Mouse (Mus musculus) ES-E14 (cell line): ENCODE results near the gene Il15ra. TPM values are rescaled to one million over a fixed set of nuclear protein-coding genes. Genes with fewer than 3 reads are reported as not detected.

Experiments used
- DNase-seq: peaks from one replicate; pipeline ENCODE4 v3.0.0-alpha.2; 2013; ENCODE audit warnings: low read depth, low spot score
- H3K27ac ChIP-seq: 2 replicates; pipeline ENCODE4 v1.5.1; 2012; ENCODE audit warnings: low read depth, mild to moderate bottlenecking, low read length, moderate library complexity, mixed read lengths; ENCODE audit not compliant: poor library complexity, insufficient read depth, severe bottlenecking
- H3K36me3 ChIP-seq: 2 replicates; pipeline ENCODE4 v1.6.1; 2012; ENCODE audit warnings: mild to moderate bottlenecking, low read length, moderate library complexity, mixed read lengths; ENCODE audit not compliant: control insufficient read depth, poor library complexity, insufficient read depth, severe bottlenecking
- H3K4me1 ChIP-seq, 2 experiments: fragments of 150-350 bp in 1 of 2; sonication (generic) in 1 of 2; 2 replicates each; pipeline ENCODE4 v1.6.1; 2012; ENCODE audit warnings: low read length in 2 of 2, mild to moderate bottlenecking in 1 of 2, mixed read lengths in 1 of 2; ENCODE audit not compliant: control insufficient read depth in 2 of 2, insufficient read depth in 2 of 2, poor library complexity in 1 of 2
- H3K4me3 ChIP-seq, 2 experiments: fragments of 150-350 bp in 1 of 2; sonication (generic) in 1 of 2; 2 replicates each; pipeline ENCODE4 v1.5.1; 2012; ENCODE audit warnings: low read length in 2 of 2, low read depth in 1 of 2, mild to moderate bottlenecking in 1 of 2, mixed read lengths in 1 of 2; ENCODE audit not compliant: insufficient read depth in 1 of 2, poor library complexity in 1 of 2, severe bottlenecking in 1 of 2
- H3K9ac ChIP-seq: 2 replicates; pipeline ENCODE4 v1.6.1; 2012; ENCODE audit warnings: low read depth, mild to moderate bottlenecking, low read length, mixed read lengths; ENCODE audit not compliant: poor library complexity, insufficient read depth, severe bottlenecking
- H3K9me3 ChIP-seq: fragments of 150-350 bp; sonication (generic); 2 replicates; pipeline ENCODE4 v1.6.1; 2012; ENCODE audit warnings: low read depth, mild to moderate bottlenecking, low read length; ENCODE audit not compliant: control insufficient read depth, insufficient read depth
- CHD2 ChIP-seq: IDR thresholded peaks from 2 replicates; pipeline ENCODE4 v1.6.1; 2014; ENCODE audit warnings: mild to moderate bottlenecking, low read depth, low read length, inconsistent platforms
- HCFC1 ChIP-seq: IDR thresholded peaks from 2 replicates; pipeline ENCODE4 v1.6.1; 2012; ENCODE audit warnings: low read length, inconsistent platforms, borderline replicate concordance; ENCODE audit not compliant: insufficient read depth
- MAFK ChIP-seq: IDR thresholded peaks from 2 replicates; pipeline ENCODE4 v1.6.1; 2014; ENCODE audit warnings: mild to moderate bottlenecking, low read depth, low read length, inconsistent platforms; ENCODE audit not compliant: insufficient read depth
- ZC3H11A ChIP-seq: IDR thresholded peaks from 2 replicates; pipeline ENCODE4 v1.6.1; 2012; ENCODE audit warnings: low read depth, mild to moderate bottlenecking, inconsistent platforms, low read length, borderline replicate concordance
- ZNF384 ChIP-seq: IDR thresholded peaks from 2 replicates; pipeline ENCODE4 v1.6.1; 2012; ENCODE audit warnings: low read depth, low read length, inconsistent platforms
- in situ Hi-C, 2 experiments: fragments of 600-800 bp; cut with MboI; formaldehyde crosslinking; loops; one replicate each; pipeline ENCODE4 v1.15.1; 2025; ENCODE audit warnings: low sequenced_read_pairs in 2 of 2, inconsistent platforms in 1 of 2; ENCODE audit not compliant: unreplicated experiment in 2 of 2
- total RNA-seq: library from RNA; depleted of rRNA; stranded (reverse); fragments of 300-350 nt; gene quantifications from 2 replicates; pipeline ENCODE4 v1.2.3, GENCODE M21; 2012

The Il15ra gene
- total RNA-seq, 1 experiment: 2.4 TPM

DNA sequence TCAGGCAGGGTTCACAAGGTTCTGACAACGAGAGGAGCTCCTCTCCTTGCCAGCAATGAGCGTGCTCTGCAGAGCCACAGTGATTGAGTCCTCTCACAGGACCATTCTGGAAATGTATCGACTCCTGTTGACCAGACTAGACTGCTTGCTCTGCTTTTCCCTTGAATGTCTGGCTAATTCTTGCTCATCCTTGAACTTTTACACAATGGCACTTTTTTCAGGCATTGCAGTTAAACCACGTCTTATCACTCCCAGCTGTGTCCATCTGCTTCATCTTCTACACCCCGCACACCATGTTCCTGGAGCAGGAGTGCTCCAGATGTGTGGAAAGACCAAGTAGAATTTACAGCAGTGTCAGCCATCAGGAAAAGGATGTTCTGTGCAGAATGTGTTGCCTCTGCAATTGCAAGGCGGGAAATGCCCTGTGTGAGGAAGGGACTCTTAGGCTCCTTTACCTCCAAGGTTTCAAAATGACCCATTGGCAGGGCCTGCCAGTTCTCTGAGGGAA lies 7.4 kb downstream of the Il15ra start:
- TF ChIP-seq ZC3H11A (no peak), HCFC1 (no peak), CHD2 (no peak), ZNF384 (no peak), MAFK (no peak)
- Histone ChIP-seq H3K36me3 (no peaks in the 10 kb centered on the region), H3K4me1 (no peaks in the 10 kb centered on the region), H3K9me3 (no peaks in the 10 kb centered on the region), H3K9ac (no peak overlapping the region), H3K4me3 (no peak overlapping the region), H3K27ac (no peak overlapping the region)
- no peak for DNase-seq
- in situ Hi-C loops: no loop called here

DNA sequence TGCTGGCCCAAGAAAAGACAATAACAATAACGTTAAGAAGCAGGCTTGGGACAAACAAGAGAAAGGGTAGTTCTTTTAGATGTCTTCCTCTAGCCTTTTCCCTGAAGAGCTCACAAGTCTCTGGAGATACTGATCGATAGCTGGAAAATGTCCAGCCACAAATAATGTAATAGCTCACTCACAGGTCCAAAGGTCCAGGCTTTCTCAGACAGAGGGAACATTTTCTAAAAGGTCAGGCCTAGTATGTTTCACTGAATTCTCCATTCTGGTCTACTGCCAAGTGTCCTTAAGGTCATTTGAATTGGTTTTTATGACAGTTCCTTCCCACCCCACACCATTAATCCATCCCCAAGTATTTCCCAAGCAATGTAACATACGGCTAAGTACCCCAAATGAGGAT lies 7.9 kb downstream of the Il15ra start:
- no peak overlapping the region for H3K27ac ChIP-seq
- no peaks in the 10 kb centered on the region for H3K9me3 ChIP-seq
- H3K9ac ChIP-seq: no peak overlapping the region
- no peak for DNase-seq
- H3K4me1 ChIP-seq: no peaks in the 10 kb centered on the region
- no peak for TF ChIP-seq CHD2
- no peak for TF ChIP-seq HCFC1
- no peak for TF ChIP-seq ZC3H11A
- no peak for TF ChIP-seq ZNF384
- TF ChIP-seq MAFK: no peak
- in situ Hi-C loops: no loop called here
- H3K4me3 ChIP-seq: no peak overlapping the region
- H3K36me3 ChIP-seq: no peaks in the 10 kb centered on the region

DNA sequence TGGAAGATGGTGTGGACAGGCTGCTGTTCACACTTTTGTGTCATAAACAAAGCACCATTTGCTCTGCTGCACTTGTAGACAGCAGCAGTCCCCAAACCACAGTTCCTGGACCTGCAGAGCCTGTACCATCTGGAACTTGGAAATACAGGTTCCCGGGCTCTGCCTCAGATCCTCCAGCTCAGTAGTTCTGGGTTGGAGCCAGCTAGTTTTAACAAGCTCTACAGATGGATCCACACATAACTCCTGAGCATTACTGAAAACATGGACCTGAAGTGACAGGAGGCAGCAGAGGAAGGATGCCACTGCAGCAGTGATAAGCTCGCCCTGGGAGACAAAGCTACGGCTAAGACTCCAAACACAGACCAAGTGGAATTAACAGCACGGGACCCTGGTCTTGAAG lies 9.4 kb downstream of the Il15ra start:
- no peak for TF ChIP-seq HCFC1
- no peak for TF ChIP-seq CHD2
- no peak for TF ChIP-seq MAFK
- TF ChIP-seq ZNF384: no peak
- no peak for TF ChIP-seq ZC3H11A
- Histone ChIP-seq H3K9me3 (no peaks in the 10 kb centered on the region), H3K4me1 (no peaks in the 10 kb centered on the region), H3K4me3 (no peak overlapping the region), H3K9ac (no peak overlapping the region), H3K36me3 (no peaks in the 10 kb centered on the region), H3K27ac (no peak overlapping the region)
- DNase-seq: no peak
- in situ Hi-C loops: no loop called here

DNA sequence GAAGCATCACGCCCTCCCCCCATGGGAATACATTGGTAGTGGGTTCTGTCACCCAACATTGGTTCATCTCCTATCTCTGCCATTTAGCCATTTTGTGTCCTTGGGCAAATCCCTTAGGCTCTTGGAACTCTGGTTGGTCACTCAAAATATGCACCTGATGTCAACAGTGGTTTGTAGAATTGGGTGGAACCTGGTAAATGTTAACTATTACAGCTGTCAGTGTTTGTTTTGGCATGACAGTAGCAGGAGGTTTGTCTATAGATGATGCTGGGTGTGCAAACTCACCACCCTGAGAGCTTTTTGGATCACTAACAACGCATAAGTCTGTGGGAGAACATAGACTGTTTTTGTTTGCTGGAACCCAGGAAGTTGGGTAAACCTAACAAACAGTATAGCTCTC lies 13.5 kb downstream of the Il15ra start:
- TF ChIP-seq MAFK: no peak
- no peak for TF ChIP-seq HCFC1
- TF ChIP-seq ZC3H11A: no peak
- TF ChIP-seq CHD2: no peak
- TF ChIP-seq ZNF384: no peak

DNA sequence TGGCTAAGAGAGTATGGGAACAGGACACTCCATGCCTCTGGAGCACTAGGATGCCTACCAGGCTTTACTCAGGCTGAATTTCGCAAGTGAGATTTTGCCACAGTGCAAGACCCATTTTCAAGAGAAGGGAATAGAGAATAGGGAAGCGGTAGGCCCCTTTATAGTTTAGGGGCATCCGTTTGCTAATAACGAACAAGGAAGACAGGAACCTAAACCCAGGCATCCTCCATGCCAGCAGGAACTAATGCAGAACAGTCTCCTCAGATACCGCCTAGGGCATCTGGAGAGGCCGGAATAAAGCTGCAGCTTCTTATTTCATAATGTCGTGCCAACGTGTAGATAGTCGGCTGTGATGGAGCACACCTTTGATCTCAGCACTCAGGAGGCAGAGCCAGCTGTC lies 17.5 kb downstream of the Il15ra start:
- Histone ChIP-seq H3K27ac (no peak overlapping the region), H3K4me1 (no peaks in the 10 kb centered on the region)
- in situ Hi-C loops: no loop called here

More for the DNA sequence above, 13.5 kb downstream of the Il15ra start:
- Histone ChIP-seq H3K9ac (no peak overlapping the region), H3K4me3 (no peak overlapping the region), H3K4me1 (no peaks in the 10 kb centered on the region), H3K36me3 (no peaks in the 10 kb centered on the region), H3K9me3 (no peaks in the 10 kb centered on the region), H3K27ac (no peak overlapping the region)
- DNase-seq: no peak
- in situ Hi-C loops: no loop called here

More for the DNA sequence above, 17.5 kb downstream of the Il15ra start:
- Histone ChIP-seq H3K9ac (no peak overlapping the region), H3K4me3 (no peak overlapping the region), H3K36me3 (no peaks in the 10 kb centered on the region), H3K9me3 (no peaks in the 10 kb centered on the region)
- DNase-seq: no peak
- no peak for TF ChIP-seq HCFC1
- no peak for TF ChIP-seq CHD2
- no peak for TF ChIP-seq MAFK
